24 mouse cellular contexts compared by ENCODE assay signal in genomic region chr15:26322804-26323203, GRCm38 (mm10). TPM values are rescaled to one million over a fixed set of nuclear protein-coding genes. Genes with fewer than 3 reads are reported as not detected.
"Had no signal": no experiment of that assay in that cellular context is flagged by ENCODE, and none has a peak within 500 bp of the region (broad histone marks: within the 10 kb centered on the region; RNA-seq: fewer than 3 reads in every experiment).

No protein-coding gene starts in this region.

- H3K4me2 ChIP-seq: liver, embryonic 15.5 days; lung, embryonic 15.5 days; midbrain, embryonic 11.5 days; midbrain, embryonic 13.5 days; midbrain, embryonic 15.5 days; neural tube, embryonic 13.5 days; neural tube, embryonic 15.5 days; stomach, embryonic 15.5 days had no signal

- H3K36me3 ChIP-seq: liver, embryonic 15.5 days; lung, embryonic 15.5 days; midbrain, embryonic 13.5 days; midbrain, embryonic 15.5 days; neural tube, embryonic 13.5 days; neural tube, embryonic 15.5 days; stomach, embryonic 15.5 days had no signal

- H3K27me3 ChIP-seq: liver, embryonic 15.5 days; lung, embryonic 15.5 days; megakaryocyte, embryonic 14.5 days; midbrain, embryonic 13.5 days; midbrain, embryonic 15.5 days; neural tube, embryonic 13.5 days; neural tube, embryonic 15.5 days; stomach, embryonic 15.5 days had no signal

- DNase-seq: liver, postnatal 0 days; lung, adult 2 months; lung, postnatal 14 days; lung, postnatal 36 days; right cerebral cortex, postnatal 14 days; thymus, adult 2 months; thymus, postnatal 25 days; thymus, postnatal 4 days had no signal

- H3K4me3 ChIP-seq: liver, embryonic 15.5 days; lung, embryonic 15.5 days; megakaryocyte, embryonic 14.5 days; midbrain, embryonic 13.5 days; midbrain, embryonic 15.5 days; neural tube, embryonic 13.5 days; neural tube, embryonic 15.5 days; stomach, embryonic 15.5 days had no signal

RNA-seq across cellular contexts. Expression of gene March11, which starts 14.0 kb away (rescaled TPM):
- total RNA-seq: megakaryocyte progenitor cell, adult 5-6 weeks; monocyte, adult 5-6 weeks had no signal
- polyA plus RNA-seq: liver, embryonic 15.5 days; liver, postnatal 0 days; lung, postnatal 0 days; macrophage; spleen, adult 2 months; stomach, postnatal 0 days; urinary bladder, adult 2 months had no signal
